8 mouse cellular contexts compared by ENCODE assay signal in genomic region chr4:107879254-107880050, GRCm38 (mm10). TPM values are rescaled to one million over a fixed set of nuclear protein-coding genes. Genes with fewer than 3 reads are reported as not detected.
DNase-seq lines count a peak whose midpoint lies in the region; ATAC-seq lines count a peak whose summit lies in the region.

TSS of gene Magoh (plus strand) at chr4:107879755.

- H3K9me3 ChIP-seq in lung, embryonic 16.5 days (ENCODE audit: control insufficient read depth, low read length): no peaks in the 10 kb centered on the region

- peaks cover 19% of the 10 kb centered on the region for H3K36me3 ChIP-seq in lung, embryonic 16.5 days (ENCODE audit: control insufficient read depth, insufficient read depth, low read length)

- H3K27ac ChIP-seq in lung, embryonic 16.5 days (ENCODE audit: low read length): peak within 1 kb of the TSS; percentile 55

- peak; percentile 87 for DNase-seq in MEL-GATA-1-ER (ENCODE audit: extremely low read depth, low read depth)
- DNase-seq in cerebellum, adult 8-10 months: peak; percentile 94
- peak; percentile 96 for DNase-seq in forelimb bud, embryonic 11.5 days (ENCODE audit: low read depth, low spot score)
- peak; percentile 92 for DNase-seq in layer of hippocampus, adult 9-10 months (ENCODE audit: low spot score)
- DNase-seq in ovary, postnatal 10 days (ENCODE audit: low spot score): peak; percentile 89
- peak; percentile 90 to 93 for DNase-seq in thymus, postnatal 10 days (ENCODE audit: low spot score in 2 of 2)

- peak within 1 kb of the TSS; percentile 88 for H3K4me2 ChIP-seq in lung, embryonic 16.5 days (ENCODE audit: low read depth, low read length)

- H3K27me3 ChIP-seq in lung, embryonic 16.5 days (ENCODE audit: control insufficient read depth, insufficient read depth, low read depth, low read length): no peaks in the 10 kb centered on the region

- 2% methylated on average over 48 of the region's 48 CpGs for WGBS in lung, embryonic 16.5 days

- peak within 1 kb of the TSS; percentile 91 for H3K4me3 ChIP-seq in lung, embryonic 16.5 days (ENCODE audit: low read length)

- peak within 1 kb of the TSS; percentile 86 for H3K9ac ChIP-seq in lung, embryonic 16.5 days (ENCODE audit: low read length)

- peaks cover 8% of the 10 kb centered on the region for H3K4me1 ChIP-seq in lung, embryonic 16.5 days (replicated peaks; ENCODE audit: control insufficient read depth, insufficient read depth, low read length)

- ATAC-seq in hematopoietic stem cell, adult 5-6 weeks (replicated peaks in 1 of 2; ENCODE audit: insufficient read depth in 1 of 2, low FRiP score in 2 of 2, low TSS enrichment in 1 of 2, low read depth in 1 of 2, poor library complexity in 2 of 2, severe bottlenecking in 2 of 2): peak; percentile 88 to 97
- peak; percentile 99 for ATAC-seq in lung, embryonic 16.5 days (ENCODE audit: low read depth)

RNA-seq across cellular contexts. Expression of gene Magoh, which starts in this region (rescaled TPM):
- total RNA-seq in hematopoietic stem cell, adult 5-6 weeks (2017): 217 and 291 TPM in 2 replicates
- polyA plus RNA-seq in lung, embryonic 16.5 days (2015; fragmentation: Nextera tagmentation; extraction: Ambion mirVana): 176 and 181 TPM in 2 replicates

Comparison
In these comparisons a context has a peak if more than half of its experiments do, and no peak if none do; other contexts are left out.
1. Peak in every context shown above with its lines: DNase-seq, ATAC-seq, H3K4me3 ChIP-seq and H3K27ac ChIP-seq.